Mouse (Mus musculus): ENCODE measurements at regions not wholly inside any gene's neighbourhood (a gene's known extent, or its start where the extent isn't known, plus 50 kb on each side); places are given as distances from the start of the nearest gene placed in this dataset.

- ATAC-seq (replicated peaks in 1 of 2; ENCODE audit: insufficient read depth in 1 of 2, low FRiP score in 2 of 2, low TSS enrichment in 1 of 2, low read depth in 1 of 2, poor library complexity in 2 of 2, severe bottlenecking in 2 of 2), result peak in 1 of 2 experiments; percentile 22; a peak in 1 of 4 replicates
These were observed 127.8 kb upstream of the Irf2bp2 start for GRCm38 (mm10) chr8:126721621-126722020.

GRCm38 (mm10) chr8:126720473-126721145 lies 126.8 kb upstream of the Irf2bp2 start:
- ATAC-seq (replicated peaks in 1 of 2; ENCODE audit: insufficient read depth in 1 of 2, low FRiP score in 2 of 2, low TSS enrichment in 1 of 2, low read depth in 1 of 2, poor library complexity in 2 of 2, severe bottlenecking in 2 of 2), result peak; percentile 43 to 75; a peak in 3 of 4 replicates

DNA sequence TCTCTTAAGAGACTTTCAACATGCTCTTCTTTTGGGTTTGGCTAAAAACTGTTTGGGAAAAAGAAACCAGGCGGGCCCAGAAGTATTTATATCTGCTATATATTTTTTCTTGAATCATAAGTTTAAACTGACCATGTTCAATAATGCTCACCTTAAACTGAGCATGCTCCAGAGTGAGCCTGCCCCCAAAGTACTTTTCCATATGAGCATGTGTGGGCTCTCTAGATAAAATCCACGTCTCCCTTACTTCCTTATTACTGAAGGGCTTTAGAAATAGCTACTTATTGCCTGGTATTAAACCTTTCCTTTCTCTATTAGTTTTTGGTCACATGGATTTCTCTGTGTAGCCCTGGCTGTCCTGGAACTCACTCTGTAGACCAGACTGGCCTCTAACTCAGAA lies 126.0 kb upstream of the Irf2bp2 start:
- no peak for ATAC-seq (replicated peaks in 1 of 2; ENCODE audit: insufficient read depth in 1 of 2, low FRiP score in 2 of 2, low TSS enrichment in 1 of 2, low read depth in 1 of 2, poor library complexity in 2 of 2, severe bottlenecking in 2 of 2)

- ATAC-seq (replicated peaks in 1 of 2; ENCODE audit: insufficient read depth in 1 of 2, low FRiP score in 2 of 2, low TSS enrichment in 1 of 2, low read depth in 1 of 2, poor library complexity in 2 of 2, severe bottlenecking in 2 of 2), result no peak
These were observed 123.9 kb upstream of the Irf2bp2 start for GRCm38 (mm10) chr8:126717652-126718155.

GRCm38 (mm10) chr8:126715666-126716065 lies 121.9 kb upstream of the Irf2bp2 start:
- no peak for ATAC-seq (replicated peaks in 1 of 2; ENCODE audit: insufficient read depth in 1 of 2, low FRiP score in 2 of 2, low TSS enrichment in 1 of 2, low read depth in 1 of 2, poor library complexity in 2 of 2, severe bottlenecking in 2 of 2)

- no peak for ATAC-seq (replicated peaks in 1 of 2; ENCODE audit: insufficient read depth in 1 of 2, low FRiP score in 2 of 2, low TSS enrichment in 1 of 2, low read depth in 1 of 2, poor library complexity in 2 of 2, severe bottlenecking in 2 of 2)
These were observed 119.9 kb upstream of the Irf2bp2 start for GRCm38 (mm10) chr8:126713602-126714145.

DNA sequence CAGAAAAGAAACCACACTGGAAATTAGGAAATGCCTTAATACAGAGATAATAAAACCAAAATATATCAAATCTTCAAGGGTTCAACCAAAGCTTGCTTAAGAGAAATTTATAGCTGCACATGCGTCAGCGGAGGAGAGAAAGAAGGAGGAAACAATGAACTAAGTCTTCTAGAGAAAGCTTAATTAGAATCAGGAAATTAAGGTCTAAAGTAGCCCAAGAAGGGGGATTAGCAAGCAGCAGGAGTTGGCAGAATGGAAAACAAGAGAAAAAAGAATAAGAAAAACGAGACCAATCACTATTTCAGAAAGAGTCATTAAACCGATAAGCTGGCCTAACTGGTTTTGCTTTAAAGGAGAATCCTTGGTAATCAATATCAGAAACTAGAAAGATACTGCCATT lies 119.4 kb upstream of the Irf2bp2 start:
- ATAC-seq (replicated peaks in 1 of 2; ENCODE audit: insufficient read depth in 1 of 2, low FRiP score in 2 of 2, low TSS enrichment in 1 of 2, low read depth in 1 of 2, poor library complexity in 2 of 2, severe bottlenecking in 2 of 2), result no peak

GRCm38 (mm10) chr8:126712749-126713148 lies 119.0 kb upstream of the Irf2bp2 start:
- no peak for ATAC-seq (replicated peaks in 1 of 2; ENCODE audit: insufficient read depth in 1 of 2, low FRiP score in 2 of 2, low TSS enrichment in 1 of 2, low read depth in 1 of 2, poor library complexity in 2 of 2, severe bottlenecking in 2 of 2)

- no peak for ATAC-seq (replicated peaks in 1 of 2; ENCODE audit: insufficient read depth in 1 of 2, low FRiP score in 2 of 2, low TSS enrichment in 1 of 2, low read depth in 1 of 2, poor library complexity in 2 of 2, severe bottlenecking in 2 of 2)
These were observed 115.2 kb upstream of the Irf2bp2 start for GRCm38 (mm10) chr8:126708956-126709355.

GRCm38 (mm10) chr8:126707300-126707902 lies 113.6 kb upstream of the Irf2bp2 start:
- ATAC-seq (replicated peaks in 1 of 2; ENCODE audit: insufficient read depth in 1 of 2, low FRiP score in 2 of 2, low TSS enrichment in 1 of 2, low read depth in 1 of 2, poor library complexity in 2 of 2, severe bottlenecking in 2 of 2), result peak in 1 of 2 experiments; percentile 41; a peak in 1 of 4 replicates

DNA sequence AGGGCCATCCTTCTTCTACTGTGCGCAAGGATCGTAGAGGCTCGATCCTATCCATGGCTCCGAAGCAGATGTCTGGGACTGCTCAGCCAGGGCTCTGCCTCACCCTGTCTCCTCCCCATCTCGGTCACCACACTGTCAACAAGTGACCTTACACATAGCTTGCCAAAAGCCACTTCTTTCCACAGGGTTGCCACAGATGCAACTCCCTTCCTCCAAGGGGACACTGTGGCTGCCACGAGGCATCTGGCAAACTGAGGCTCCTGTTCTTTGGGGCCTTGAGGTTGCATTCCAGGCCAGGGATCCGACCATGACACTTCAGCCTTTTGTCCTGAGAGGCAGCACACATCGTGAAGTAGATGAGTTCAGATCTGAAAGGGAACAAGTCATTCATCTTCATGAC lies 112.5 kb upstream of the Irf2bp2 start:
- 0 out of 4 replicates have a peak, but pooled peaks of 1 of the 2 experiments have one; percentile 13 for ATAC-seq (replicated peaks in 1 of 2; ENCODE audit: insufficient read depth in 1 of 2, low FRiP score in 2 of 2, low TSS enrichment in 1 of 2, low read depth in 1 of 2, poor library complexity in 2 of 2, severe bottlenecking in 2 of 2)

DNA sequence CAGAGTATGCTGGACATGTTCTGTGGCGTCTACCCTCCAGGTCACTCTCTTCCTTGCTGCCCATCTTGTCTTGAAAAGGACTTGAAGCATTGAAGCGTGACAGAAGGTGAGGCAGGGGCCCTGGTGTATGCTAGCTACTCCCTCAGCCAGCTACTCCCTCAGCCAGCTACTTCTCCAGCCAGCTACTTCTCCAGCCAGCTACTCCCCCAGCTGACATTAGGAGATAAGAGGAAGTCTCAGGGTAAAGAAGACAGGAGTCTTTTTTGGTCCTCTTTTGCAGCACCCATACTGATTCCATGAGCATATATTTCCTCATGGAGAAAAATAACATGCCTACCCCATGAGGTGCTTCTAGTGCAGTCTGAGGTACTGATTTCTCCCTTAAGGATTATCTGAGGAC lies 111.6 kb upstream of the Irf2bp2 start:
- ATAC-seq (replicated peaks in 1 of 2; ENCODE audit: insufficient read depth in 1 of 2, low FRiP score in 2 of 2, low TSS enrichment in 1 of 2, low read depth in 1 of 2, poor library complexity in 2 of 2, severe bottlenecking in 2 of 2), result peak; percentile 17 to 24; a peak in 1 of 4 replicates

GRCm38 (mm10) chr8:126704706-126705105 lies 110.9 kb upstream of the Irf2bp2 start:
- peak; percentile 39 to 55 for ATAC-seq (replicated peaks in 1 of 2; ENCODE audit: insufficient read depth in 1 of 2, low FRiP score in 2 of 2, low TSS enrichment in 1 of 2, low read depth in 1 of 2, poor library complexity in 2 of 2, severe bottlenecking in 2 of 2)

GRCm38 (mm10) chr8:126703546-126703945 lies 109.8 kb upstream of the Irf2bp2 start:
- ATAC-seq (replicated peaks in 1 of 2; ENCODE audit: insufficient read depth in 1 of 2, low FRiP score in 2 of 2, low TSS enrichment in 1 of 2, low read depth in 1 of 2, poor library complexity in 2 of 2, severe bottlenecking in 2 of 2), result no peak

- ATAC-seq (replicated peaks in 1 of 2; ENCODE audit: insufficient read depth in 1 of 2, low FRiP score in 2 of 2, low TSS enrichment in 1 of 2, low read depth in 1 of 2, poor library complexity in 2 of 2, severe bottlenecking in 2 of 2), result peak in 1 of 2 experiments; percentile 16; a peak in 1 of 4 replicates
These were observed 108.5 kb upstream of the Irf2bp2 start for GRCm38 (mm10) chr8:126702294-126702693.

- ATAC-seq (replicated peaks in 1 of 2; ENCODE audit: insufficient read depth in 1 of 2, low FRiP score in 2 of 2, low TSS enrichment in 1 of 2, low read depth in 1 of 2, poor library complexity in 2 of 2, severe bottlenecking in 2 of 2), result peak; percentile 8 to 38; a peak in 2 of 4 replicates
These were observed 105.6 kb upstream of the Irf2bp2 start for GRCm38 (mm10) chr8:126699389-126699775.

- no peak for ATAC-seq (replicated peaks in 1 of 2; ENCODE audit: insufficient read depth in 1 of 2, low FRiP score in 2 of 2, low TSS enrichment in 1 of 2, low read depth in 1 of 2, poor library complexity in 2 of 2, severe bottlenecking in 2 of 2)
These were observed 105.0 kb upstream of the Irf2bp2 start for GRCm38 (mm10) chr8:126698601-126699388.

All from hematopoietic stem cell, adult 5-6 weeks (primary cell).